Mouse (Mus musculus): Measurements from ENCODE around the gene Unc79.

- TF ChIP-seq POLR2A (IDR thresholded peaks at IDR 0.05; ENCODE audit: control insufficient read depth, low read depth, low read length) (no peak), CTCF (IDR thresholded peaks at IDR 0.05; ENCODE audit: control insufficient read depth, insufficient read depth, insufficient replicate concordance, low read depth, low read length) (no peak)
Measured at GRCm38 (mm10) chr12:103157129-103157910, 208.7 kb downstream of the Unc79 start.
